Mouse (Mus musculus) kidney, adult 11 months (tissue): ENCODE data around the gene Abcc4.

Source experiments
- DNase-seq: peaks from one replicate; pipeline ENCODE4 v3.0.0; 2022

Gene Abcc4

GRCm38 (mm10) chr14:118710945-118711344 is 4.9 kb upstream of the Abcc4 start:
- DNase-seq = peak; percentile 35

- DNase-seq = peak; percentile 91
Observed at GRCm38 (mm10) chr14:118709736-118710135, 3.7 kb upstream of the Abcc4 start.

- no peak for DNase-seq
Observed at GRCm38 (mm10) chr14:118708126-118708525, 2.1 kb upstream of the Abcc4 start.

GRCm38 (mm10) chr14:118706962-118707361 is 943 bp upstream of the Abcc4 start:
- no peak for DNase-seq

- DNase-seq = no peak
Observed at GRCm38 (mm10) chr14:118705465-118705807, 583 bp downstream of the Abcc4 start.

- no peak for DNase-seq
Observed at GRCm38 (mm10) chr14:118703363-118703762, 2.7 kb downstream of the Abcc4 start.

GRCm38 (mm10) chr14:118701991-118702608 is 3.9 kb downstream of the Abcc4 start:
- DNase-seq = peak; percentile 63

GRCm38 (mm10) chr14:118700576-118700975 is 5.4 kb downstream of the Abcc4 start:
- DNase-seq = no peak

- DNase-seq = no peak
Observed at GRCm38 (mm10) chr14:118699963-118700362, 6.1 kb downstream of the Abcc4 start.

- no peak for DNase-seq
Observed at GRCm38 (mm10) chr14:118699508-118699907, 6.5 kb downstream of the Abcc4 start.

- DNase-seq = peak; percentile 2
Observed at GRCm38 (mm10) chr14:118696556-118697289, 9.3 kb downstream of the Abcc4 start.

- DNase-seq = no peak
Observed at GRCm38 (mm10) chr14:118695866-118696265, 10.2 kb downstream of the Abcc4 start.

- peak; percentile 82 for DNase-seq
Observed at GRCm38 (mm10) chr14:118694321-118694720, 11.7 kb downstream of the Abcc4 start.

GRCm38 (mm10) chr14:118691910-118692309 is 14.1 kb downstream of the Abcc4 start:
- DNase-seq = no peak

GRCm38 (mm10) chr14:118691404-118691803 is 14.6 kb downstream of the Abcc4 start:
- DNase-seq = peak; percentile 9

GRCm38 (mm10) chr14:118690921-118691320 is 15.1 kb downstream of the Abcc4 start:
- DNase-seq = no peak

GRCm38 (mm10) chr14:118690336-118690735 is 15.7 kb downstream of the Abcc4 start:
- DNase-seq = peak; percentile 2

GRCm38 (mm10) chr14:118688643-118689042 is 17.4 kb downstream of the Abcc4 start:
- no peak for DNase-seq

GRCm38 (mm10) chr14:118686861-118687260 is 19.2 kb downstream of the Abcc4 start:
- no peak for DNase-seq

- no peak for DNase-seq
Observed at GRCm38 (mm10) chr14:118685572-118685971, 20.4 kb downstream of the Abcc4 start.

- DNase-seq = no peak
Observed at GRCm38 (mm10) chr14:118682339-118683034, 23.5 kb downstream of the Abcc4 start.

GRCm38 (mm10) chr14:118681087-118681486 is 24.9 kb downstream of the Abcc4 start:
- no peak for DNase-seq

GRCm38 (mm10) chr14:118678279-118678985 is 27.6 kb downstream of the Abcc4 start:
- no peak for DNase-seq
